Mouse (Mus musculus) bone marrow macrophage, adult 2 months (primary cell): ENCODE data around the gene Larp1b. TPM values are rescaled to one million over a fixed set of nuclear protein-coding genes. Genes with fewer than 3 reads are reported as not detected.
A peak's percentile ranks its signal among the peaks of the same experiment; 100 is the strongest.
"Not testable (repeated sequence)": the region's sequence is repeated elsewhere in the genome, so short reads cannot be mapped to it uniquely, and the experiment has no call there.

Experiments used
- H3K27ac ChIP-seq: 2 replicates; pipeline ENCODE4 v1.5.1; 2012; ENCODE audit warnings: low read depth, low read length; ENCODE audit not compliant: insufficient read depth
- H3K4me1 ChIP-seq: 2 replicates; pipeline ENCODE4 v1.6.1; 2012; ENCODE audit warnings: low read length; ENCODE audit not compliant: control insufficient read depth, insufficient read depth
- H3K4me3 ChIP-seq: 2 replicates; pipeline ENCODE4 v1.5.1; 2012; ENCODE audit warnings: mild to moderate bottlenecking, low read length, moderate library complexity; ENCODE audit not compliant: insufficient read depth
- CTCF ChIP-seq: IDR thresholded peaks from 2 replicates; pipeline ENCODE4 v1.5.1; 2012; ENCODE audit warnings: low read depth, mild to moderate bottlenecking, low read length, moderate library complexity
- POLR2A ChIP-seq: IDR thresholded peaks from 2 replicates; pipeline ENCODE4 v1.6.1; 2012; ENCODE audit warnings: mild to moderate bottlenecking, low read depth, low read length, borderline replicate concordance
- polyA plus RNA-seq: library from polyadenylated mRNA; stranded (reverse); fragments of >200 nt; gene quantifications from 2 replicates; pipeline ENCODE4 v1.2.4, GENCODE M21; 2012; ENCODE audit not compliant: missing spikeins, insufficient read depth, insufficient read length

The Larp1b gene
- 7.0 and 7.9 TPM in 2 replicates for polyA plus RNA-seq

DNA sequence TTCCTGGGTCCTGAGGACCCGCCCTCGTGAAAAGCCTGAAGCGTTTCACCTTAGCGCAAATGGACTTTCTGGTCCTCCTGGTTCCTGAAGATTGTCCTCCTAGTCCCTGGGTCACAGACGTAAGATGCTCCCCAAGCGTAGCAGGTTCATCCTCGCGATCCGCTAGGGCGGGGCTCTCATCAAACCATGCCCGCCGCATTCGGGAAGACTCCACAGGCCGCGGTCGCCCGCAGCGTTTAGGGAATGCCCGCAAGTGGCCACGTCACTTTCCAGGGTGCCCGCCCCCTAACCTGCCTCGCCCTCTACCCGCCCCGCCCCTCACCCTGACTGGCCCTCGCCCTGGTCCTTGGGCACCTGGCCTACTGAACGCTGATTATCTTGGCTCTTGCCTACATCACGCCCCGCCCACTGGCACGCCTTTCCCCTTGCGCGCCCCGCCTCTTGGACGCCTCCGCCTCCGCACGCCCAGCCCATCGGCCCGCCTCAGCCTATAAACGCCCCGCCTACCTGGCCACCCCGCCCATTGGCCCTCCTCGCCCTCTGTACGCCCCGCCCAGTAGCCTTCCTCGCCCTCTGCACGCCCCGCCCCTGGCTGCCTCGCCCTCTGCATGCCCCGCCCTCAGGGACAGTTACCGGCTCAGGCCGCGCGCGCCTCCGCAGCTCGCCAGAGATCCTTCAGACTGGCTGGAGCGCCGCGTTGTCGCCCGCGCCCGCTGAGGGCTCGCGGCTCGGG is at the start of gene Larp1b:
Gene Larp1b, plus strand, starts transcription at position 659 of the 733 bp plus-strand sequence.
- TF ChIP-seq POLR2A (no peak), CTCF (no peak)
- Histone ChIP-seq H3K27ac (0 out of 2 replicates have a peak within 1 kb of the TSS, but pooled peaks have one; percentile 34), H3K4me3 (peak within 1 kb of the TSS; percentile 92), H3K4me1 (0 out of 2 replicates have a peak, but pooled peaks cover 2% of the 10 kb centered on the region)

DNA sequence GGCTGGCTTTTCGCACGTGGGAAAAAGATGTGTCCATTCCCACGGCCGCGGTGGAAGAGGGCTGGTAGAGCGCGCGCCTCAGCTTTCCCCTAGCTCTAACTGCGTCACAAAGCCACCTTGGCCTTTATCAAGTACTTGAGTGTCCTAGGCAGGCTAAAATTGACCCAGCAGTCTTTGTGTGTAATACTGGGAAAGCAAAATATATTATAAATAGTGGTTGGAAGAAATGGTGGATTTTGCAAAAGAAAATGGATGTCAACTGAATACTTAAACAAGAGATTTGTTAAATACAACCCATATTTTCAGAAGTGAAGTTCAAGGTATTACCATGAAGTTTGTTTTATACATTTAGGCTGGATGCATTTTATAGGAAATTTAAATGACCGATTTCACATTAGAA is 47.2 kb upstream of the Larp1b start, which contains the start of gene 1700034I23Rik:
Gene 1700034I23Rik, minus strand, starts transcription at position 101 of the 400 bp plus-strand sequence.
- H3K27ac ChIP-seq, H3K4me1 ChIP-seq, H3K4me3 ChIP-seq: not testable (repeated sequence)

DNA sequence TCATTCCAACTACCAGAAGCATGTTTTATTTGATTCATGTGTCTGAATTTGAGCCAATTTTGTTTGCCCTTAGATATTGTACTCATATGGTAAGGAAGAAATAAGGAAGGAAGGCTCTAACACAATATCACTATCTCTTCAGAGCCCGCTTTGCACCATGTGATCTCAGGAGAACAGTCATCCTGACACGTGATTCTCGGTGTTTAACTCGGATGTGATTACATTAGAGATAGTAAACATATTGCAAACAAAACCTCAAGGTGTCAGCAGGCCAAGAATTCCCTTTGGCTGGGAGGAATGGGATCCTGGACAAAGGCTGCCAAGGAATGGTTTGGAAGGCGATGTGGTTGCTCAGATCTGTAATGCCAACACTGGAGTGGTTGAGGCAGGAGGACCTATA is 11.4 kb upstream of the Larp1b start:
- Histone ChIP-seq H3K4me1 (no peaks in the 10 kb centered on the region), H3K27ac (no peak overlapping the region), H3K4me3 (no peak overlapping the region)
- TF ChIP-seq CTCF (no peak), POLR2A (no peak)

DNA sequence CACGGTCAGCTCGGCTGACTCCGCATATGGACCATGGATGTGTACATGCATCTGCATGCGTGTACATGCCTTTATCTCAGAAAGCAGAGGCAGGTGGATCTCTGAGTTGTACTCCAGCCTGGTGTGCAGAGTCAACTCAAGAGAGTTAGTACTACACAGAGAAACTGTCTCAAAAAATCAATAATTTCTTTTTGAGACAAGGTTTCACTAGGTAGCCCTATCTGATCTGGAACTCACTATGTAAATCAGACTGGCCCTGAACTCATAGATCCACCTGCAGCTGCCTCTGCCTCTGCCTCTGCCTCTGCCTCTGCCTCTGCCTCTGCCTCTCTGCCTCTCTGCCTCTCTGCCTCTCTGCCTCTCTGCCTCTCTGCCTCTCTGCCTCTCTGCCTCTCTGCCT is 11.0 kb upstream of the Larp1b start:
- no peak overlapping the region for H3K4me3 ChIP-seq
- TF ChIP-seq POLR2A (no peak), CTCF (no peak)
- no peak overlapping the region for H3K27ac ChIP-seq
- no peaks in the 10 kb centered on the region for H3K4me1 ChIP-seq

DNA sequence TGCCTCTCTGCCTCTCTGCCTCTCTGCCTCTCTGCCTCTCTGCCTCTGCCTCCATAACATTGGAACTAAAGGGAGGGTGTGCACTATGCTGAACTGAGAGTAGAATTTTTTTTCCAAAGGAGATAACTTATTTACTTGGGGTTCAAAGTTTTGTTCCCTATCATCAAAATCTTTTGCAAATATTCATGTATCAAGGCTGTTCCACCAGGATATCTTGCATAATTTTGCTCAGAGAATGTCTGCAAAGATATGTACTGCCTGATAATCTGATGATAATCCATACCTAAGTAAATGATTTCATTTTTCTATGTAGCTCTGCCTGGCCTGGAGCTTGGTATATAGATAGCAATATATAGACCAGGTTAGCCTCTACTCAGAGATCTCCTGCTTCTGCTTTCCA is 10.6 kb upstream of the Larp1b start:
- no peak overlapping the region for H3K4me3 ChIP-seq
- H3K27ac ChIP-seq, result no peak overlapping the region
- no peaks in the 10 kb centered on the region for H3K4me1 ChIP-seq
- TF ChIP-seq POLR2A (no peak), CTCF (no peak)

DNA sequence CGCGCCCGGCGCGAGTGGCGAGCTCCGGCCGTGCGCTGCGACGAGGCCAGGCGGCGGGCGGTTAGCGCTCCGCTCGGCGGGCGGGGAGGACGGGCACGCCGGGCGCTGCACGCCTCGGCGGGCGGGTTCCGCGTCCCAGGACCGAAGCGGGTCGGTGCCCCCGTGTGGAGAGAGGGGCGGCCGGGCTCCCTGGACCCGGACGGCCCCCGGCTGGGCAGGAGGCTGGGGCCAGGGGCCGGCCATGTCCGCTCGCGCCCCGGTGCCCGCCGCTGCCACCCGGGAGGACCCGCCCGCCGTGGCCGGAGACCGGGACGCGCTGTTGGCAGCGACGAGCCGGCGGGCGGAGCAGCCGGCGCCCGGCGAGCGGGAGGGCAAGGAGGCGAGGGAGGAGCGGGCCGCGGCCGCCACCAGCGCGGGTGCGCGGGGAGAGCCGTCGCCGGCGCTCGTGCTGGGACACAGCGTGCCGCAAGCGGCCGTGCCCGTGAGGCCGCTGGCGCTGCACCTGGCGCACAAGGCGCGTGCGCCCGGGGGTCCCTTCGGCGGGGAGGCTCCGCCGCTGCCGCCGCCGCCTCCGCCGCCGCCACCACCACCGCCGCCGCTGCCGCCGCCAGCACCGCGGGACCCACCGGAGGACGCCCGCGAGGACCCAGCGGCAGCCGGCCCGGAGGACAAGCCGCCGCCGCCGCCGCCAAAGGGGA is 424 bp downstream of the Larp1b start:
- Histone ChIP-seq H3K4me1 (0 out of 2 replicates have a peak, but pooled peaks cover 2% of the 10 kb centered on the region), H3K4me3 (peak overlapping the region; percentile 92), H3K27ac (0 out of 2 replicates have a peak overlapping the region, but pooled peaks have one; percentile 34)
- TF ChIP-seq CTCF, result no peak

DNA sequence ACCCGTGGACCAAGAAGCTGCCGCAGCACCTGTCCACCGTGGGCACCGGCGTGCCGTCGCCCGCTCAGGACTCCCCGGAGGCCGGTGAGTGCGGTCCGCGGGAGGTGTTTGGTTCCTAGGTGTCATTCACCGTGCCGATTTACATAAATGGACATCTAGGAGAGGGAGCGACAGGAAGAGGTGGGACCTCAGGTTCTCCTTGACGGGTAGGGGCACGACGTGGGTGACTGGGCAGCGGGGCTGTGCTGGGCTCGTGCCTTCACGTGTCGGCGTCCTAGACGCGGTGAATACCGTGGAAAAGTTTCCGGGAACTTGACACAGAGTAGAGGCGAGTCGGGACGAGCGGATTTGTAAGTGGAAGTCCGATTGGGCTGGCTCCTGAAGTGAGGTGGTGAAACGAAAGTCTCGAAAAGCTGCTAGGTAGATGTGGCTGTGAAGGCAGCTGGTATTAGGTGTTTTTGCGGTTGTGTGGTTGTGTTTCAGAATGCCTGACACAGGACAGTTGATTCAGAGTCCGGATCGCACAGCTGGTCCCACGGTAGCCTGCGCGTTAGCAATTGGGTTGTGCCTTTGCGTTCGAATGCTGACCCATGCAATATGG is 1.1 kb downstream of the Larp1b start:
- TF ChIP-seq POLR2A (no peak), CTCF (no peak)
- no peak overlapping the region for H3K27ac ChIP-seq
- H3K4me1 ChIP-seq, result 0 out of 2 replicates have a peak, but pooled peaks cover 2% of the 10 kb centered on the region
- H3K4me3 ChIP-seq, result peak overlapping the region; percentile 92

DNA sequence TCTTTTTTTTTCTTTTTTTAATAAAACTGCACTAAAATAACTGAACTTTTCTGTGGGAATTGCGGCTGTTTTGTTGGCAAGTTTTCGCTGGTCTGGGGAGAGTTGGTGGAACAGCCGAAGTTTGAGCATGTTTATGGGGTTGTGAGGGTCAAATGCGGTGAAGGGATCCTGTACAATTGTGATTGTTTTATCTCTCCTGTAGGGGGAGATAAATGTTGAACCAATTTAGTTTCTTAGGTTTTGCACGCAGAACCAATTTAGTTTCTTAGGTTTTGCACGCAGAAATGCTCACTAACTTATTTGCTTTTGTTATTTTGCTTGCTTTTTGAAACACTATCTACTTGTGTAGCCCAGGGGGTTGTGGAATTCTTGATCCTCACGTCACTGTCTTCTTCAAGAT is 1.7 kb downstream of the Larp1b start:
- H3K4me1 ChIP-seq, result 0 out of 2 replicates have a peak, but pooled peaks cover 2% of the 10 kb centered on the region
- peak overlapping the region; percentile 92 for H3K4me3 ChIP-seq
- TF ChIP-seq CTCF (no peak), POLR2A (no peak)
- H3K27ac ChIP-seq, result no peak overlapping the region

DNA sequence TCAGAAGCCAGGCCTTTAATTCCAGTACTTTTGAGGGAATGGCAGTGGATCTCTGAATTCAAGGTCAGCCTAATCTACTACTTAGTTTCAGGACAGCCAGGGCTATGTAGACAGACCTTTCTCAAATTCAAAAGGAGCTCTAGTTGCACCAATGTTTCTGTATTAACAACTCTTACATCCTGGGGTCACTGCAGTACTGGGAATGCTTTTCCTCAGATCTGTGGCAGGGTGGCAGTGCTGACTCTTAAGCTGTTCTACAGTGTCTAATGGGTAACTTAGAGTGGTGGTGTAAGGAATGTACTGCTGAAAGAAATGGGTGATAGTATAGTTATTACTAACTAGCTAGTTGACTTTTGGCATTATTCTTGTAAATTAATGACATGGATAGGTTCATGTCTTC is 3.0 kb downstream of the Larp1b start:
- no peak overlapping the region for H3K4me3 ChIP-seq
- TF ChIP-seq POLR2A, result no peak
- no peak for TF ChIP-seq CTCF
- peaks cover 3% of the 10 kb centered on the region; the same call in 1 of the 2 replicates for H3K4me1 ChIP-seq
- no peak overlapping the region for H3K27ac ChIP-seq

DNA sequence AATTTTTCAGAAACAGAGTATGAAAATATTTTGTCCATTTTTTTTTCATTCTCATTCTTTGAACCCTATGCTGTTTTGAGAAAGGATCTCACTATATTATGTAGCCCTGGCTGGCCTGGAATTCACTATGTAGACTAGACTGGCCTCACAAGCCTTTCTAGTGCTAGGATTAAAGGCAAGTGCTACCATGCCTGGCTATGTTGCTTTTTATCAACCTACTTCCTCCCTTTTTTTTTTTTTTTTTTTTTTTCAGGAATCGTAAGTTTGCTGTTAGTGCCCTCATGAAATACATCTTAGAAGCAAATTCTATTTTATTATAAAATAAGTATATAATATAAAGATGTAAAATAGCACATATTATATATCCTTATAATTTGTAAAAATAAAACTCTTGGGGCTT is 5.2 kb downstream of the Larp1b start:
- TF ChIP-seq POLR2A (no peak), CTCF (no peak)
- peaks cover 2% of the 10 kb centered on the region; the same call in 1 of the 2 replicates for H3K4me1 ChIP-seq

More for the DNA sequence above, 5.2 kb downstream of the Larp1b start:
- H3K4me3 ChIP-seq, result no peak overlapping the region
- H3K27ac ChIP-seq, result no peak overlapping the region
